In the genomic region with DNA sequence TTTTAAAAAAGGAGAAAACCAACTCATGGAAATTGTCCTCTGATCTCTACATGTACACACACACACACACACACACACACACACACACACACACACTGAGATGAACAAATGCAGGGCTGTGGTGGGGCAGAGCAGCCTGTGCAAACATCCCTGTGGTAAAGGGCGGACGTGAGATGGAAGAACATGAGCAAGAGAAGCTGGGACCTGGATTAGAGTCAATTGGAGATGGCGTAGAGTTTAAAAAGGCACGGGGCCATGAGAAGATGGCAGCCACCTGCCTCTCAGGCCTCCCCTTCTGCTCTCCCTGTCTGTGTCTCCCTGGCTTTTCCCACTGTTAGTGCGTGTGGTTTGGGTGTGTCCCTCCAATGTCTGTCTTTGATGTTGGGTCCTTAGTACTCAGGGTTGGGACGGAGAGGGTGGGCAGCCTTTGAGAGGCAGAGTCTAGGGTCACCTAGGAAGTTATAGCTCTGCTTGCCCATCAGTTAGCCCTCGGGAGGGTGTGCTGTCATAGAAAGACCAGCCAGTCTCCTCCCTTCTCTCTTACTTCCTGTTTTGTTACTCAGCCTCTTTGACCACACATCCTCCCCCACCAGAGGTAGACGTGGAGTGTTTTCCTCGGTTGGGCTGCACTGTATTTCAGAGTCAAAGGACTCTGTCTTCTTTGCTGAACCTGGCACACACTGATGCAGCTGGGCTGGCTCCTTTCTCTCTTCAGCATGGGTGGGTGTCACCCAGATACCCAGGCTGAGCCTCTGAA, we compare ENCODE assay signal across 13 mouse cellular contexts. TPM values are rescaled to one million over a fixed set of nuclear protein-coding genes. Genes with fewer than 3 reads are reported as not detected.
A peak's percentile ranks its signal among the peaks of the same experiment; 100 is the strongest.
DNase-seq lines count a peak whose midpoint lies in the region; ATAC-seq and TF ChIP-seq lines count a peak whose summit lies in the region.
"Had no signal": no experiment of that assay in that cellular context is flagged by ENCODE, and none has a peak within 500 bp of the region (broad histone marks: within the 10 kb centered on the region; RNA-seq: fewer than 3 reads in every experiment).

No protein-coding gene starts in this region.

- 56% methylated on average over 9 of the region's 9 CpGs for WGBS in heart, adult 2 months
- WGBS in heart, embryonic 12.5 days = 59% methylated on average over 9 of the region's 9 CpGs
- WGBS in lung, embryonic 16.5 days = 47% methylated on average over 9 of the region's 9 CpGs
- whole genome bisulfite sequencing in midbrain, embryonic 14.5 days = 80% methylated on average over 9 of the region's 9 CpGs

- intact Hi-C loops in heart, adult 2 months (cut with DNase I) = no loop called here

- no peak overlapping the region; the same call in 1 of the 2 replicates for H3K9ac ChIP-seq in heart, adult 2 months (ENCODE audit: low read depth, low read length)
- no peak overlapping the region for H3K9ac ChIP-seq in heart, embryonic 12.5 days
- peak overlapping the region; percentile 70 for H3K9ac ChIP-seq in MEL (ENCODE audit: control insufficient read depth, low read depth, low read length, poor library complexity, severe bottlenecking)
- H3K9ac ChIP-seq in lung, embryonic 16.5 days (ENCODE audit: low read length) = no peak overlapping the region
- H3K9ac ChIP-seq in midbrain, embryonic 14.5 days (replicated peaks; ENCODE audit: low read length) = no peak overlapping the region

- H3K4me3 ChIP-seq in heart, adult 2 months = no peak overlapping the region
- no peak overlapping the region for H3K4me3 ChIP-seq in heart, embryonic 12.5 days
- H3K4me3 ChIP-seq in MEL (ENCODE audit: control insufficient read depth in 1 of 2, insufficient read depth in 1 of 2, low read depth in 2 of 2, low read length in 2 of 2) = peak overlapping the region; percentile 6 to 8; a peak in 2 of 4 replicates
- no peak overlapping the region for H3K4me3 ChIP-seq in lung, embryonic 16.5 days (ENCODE audit: low read length)
- H3K4me3 ChIP-seq in midbrain, embryonic 14.5 days (replicated peaks; ENCODE audit: low read depth, low read length) = no peak overlapping the region
- H3K4me3 ChIP-seq: hindbrain, embryonic 10.5 days had no signal

- H3K36me3 ChIP-seq in heart, adult 2 months (ENCODE audit: control insufficient read depth, insufficient read depth, low read length) = no peaks in the 10 kb centered on the region
- H3K36me3 ChIP-seq in heart, embryonic 12.5 days = no peaks in the 10 kb centered on the region
- H3K36me3 ChIP-seq in MEL (ENCODE audit: control insufficient read depth in 1 of 2, insufficient read depth in 2 of 2, low read length in 2 of 2) = peaks cover 0 to 20% of the 10 kb centered on the region in 2 experiments; a peak in 2 of 4 replicates
- H3K36me3 ChIP-seq in lung, embryonic 16.5 days (ENCODE audit: control insufficient read depth, insufficient read depth, low read length) = no peaks in the 10 kb centered on the region
- no peaks in the 10 kb centered on the region; the same call in 1 of the 2 replicates for H3K36me3 ChIP-seq in splenic B cell, adult 2 months (ENCODE audit: control insufficient read depth, insufficient read depth, low read length, poor library complexity, severe bottlenecking)
- H3K36me3 ChIP-seq in midbrain, embryonic 14.5 days (ENCODE audit: control insufficient read depth, insufficient read depth, low read length) = no peaks in the 10 kb centered on the region
- H3K36me3 ChIP-seq: hindbrain, embryonic 10.5 days had no signal

- H3K79me2 ChIP-seq in heart, adult 2 months (replicated peaks; ENCODE audit: control insufficient read depth, insufficient read depth, low read length) = no peaks in the 10 kb centered on the region
- no peaks in the 10 kb centered on the region; the same call in 1 of the 2 replicates for H3K79me2 ChIP-seq in MEL (ENCODE audit: control insufficient read depth, insufficient read depth, low read length, poor library complexity)

- TF ChIP-seq POLR2A in heart, adult 2 months (IDR thresholded peaks at IDR 0.05; ENCODE audit: insufficient read depth, low read depth, low read length) = no peak
- peak in 1 of 2 experiments; percentile 43; a peak in 1 of 4 replicates for TF ChIP-seq POLR2A in MEL (IDR thresholded peaks at IDR 0.05; ENCODE audit: control insufficient read depth in 1 of 2, insufficient read depth in 1 of 2, low read depth in 1 of 2, low read length in 2 of 2, poor library complexity in 1 of 2)

- ATAC-seq in heart, embryonic 12.5 days (ENCODE audit: insufficient number of reproducible peaks, low FRiP score) = no peak
- peak; percentile 43; the same call in 1 of the 2 replicates for ATAC-seq in lung, embryonic 16.5 days (ENCODE audit: low read depth)
- no peak for ATAC-seq in midbrain, embryonic 14.5 days (ENCODE audit: low FRiP score, low TSS enrichment)

- no peaks in the 10 kb centered on the region for H3K27me3 ChIP-seq in heart, adult 2 months (ENCODE audit: control insufficient read depth, insufficient read depth, low read length)
- H3K27me3 ChIP-seq in heart, embryonic 12.5 days (replicated peaks) = no peaks in the 10 kb centered on the region
- H3K27me3 ChIP-seq in MEL (ENCODE audit: control insufficient read depth in 1 of 2, insufficient read depth in 2 of 2, low read length in 2 of 2) = no peaks in the 10 kb centered on the region
- H3K27me3 ChIP-seq in lung, embryonic 16.5 days (ENCODE audit: control insufficient read depth, insufficient read depth, low read depth, low read length) = no peaks in the 10 kb centered on the region
- H3K27me3 ChIP-seq in splenic B cell, adult 2 months (ENCODE audit: control insufficient read depth, insufficient read depth, low read length, poor library complexity, severe bottlenecking) = no peaks in the 10 kb centered on the region
- H3K27me3 ChIP-seq in midbrain, embryonic 14.5 days (ENCODE audit: control insufficient read depth, insufficient read depth, low read length) = no peaks in the 10 kb centered on the region

- no peak for TF ChIP-seq CTCF in heart, adult 2 months (IDR thresholded peaks at IDR 0.05)
- no peak for TF ChIP-seq CTCF in MEL (IDR thresholded peaks at IDR 0.05 in 2 of 3, conservative IDR thresholded peaks at IDR 0.05 in 1 of 3; ENCODE audit: control insufficient read depth in 1 of 3, insufficient read depth in 1 of 3, low read depth in 2 of 3, low read length in 3 of 3, poor library complexity in 1 of 3, severe bottlenecking in 1 of 3)

- no peak for TF ChIP-seq EP300 in heart, adult 2 months (IDR thresholded peaks at IDR 0.05; ENCODE audit: insufficient read depth, low read depth, low read length)
- TF ChIP-seq EP300 in MEL (IDR thresholded peaks at IDR 0.05; ENCODE audit: low read depth in 1 of 2, low read length in 2 of 2) = 0 out of 4 replicates have a peak, but pooled peaks of 1 of the 2 experiments have one; percentile 43

- DNase-seq in heart, adult 2 months = peak in 1 of 2 experiments; percentile 44
- DNase-seq in MEL (ENCODE audit: low read depth, low spot score) = peak; percentile 81
- peak; percentile 72 for DNase-seq in splenic B cell, adult 2 months (ENCODE audit: low read depth, low spot score)
- no peak for DNase-seq in testis, postnatal 10 days (ENCODE audit: low spot score)
- no peak for DNase-seq in adrenal gland, adult 2 months
- no peak for DNase-seq in midbrain, embryonic 14.5 days
- DNase-seq: adrenal gland, postnatal 10 days; right cerebral cortex, postnatal 14 days had no signal

- H3K9me3 ChIP-seq in heart, embryonic 12.5 days (replicated peaks) = 0 out of 2 replicates have a peak, but pooled peaks cover 6% of the 10 kb centered on the region
- H3K9me3 ChIP-seq in MEL (replicated peaks; ENCODE audit: insufficient read depth, low read length) = no peaks in the 10 kb centered on the region
- no peaks in the 10 kb centered on the region for H3K9me3 ChIP-seq in lung, embryonic 16.5 days (ENCODE audit: control insufficient read depth, low read length)
- H3K9me3 ChIP-seq in midbrain, embryonic 14.5 days (ENCODE audit: control insufficient read depth, low read length) = no peaks in the 10 kb centered on the region
- H3K9me3 ChIP-seq: hindbrain, embryonic 10.5 days had no signal

- peak overlapping the region; percentile 17; the same call in 1 of the 2 replicates for H3K27ac ChIP-seq in heart, adult 2 months
- no peak overlapping the region for H3K27ac ChIP-seq in heart, embryonic 12.5 days (ENCODE audit: poor library complexity, severe bottlenecking)
- peak overlapping the region; percentile 91 for H3K27ac ChIP-seq in MEL (ENCODE audit: control insufficient read depth, low read depth, low read length)
- H3K27ac ChIP-seq in lung, embryonic 16.5 days (ENCODE audit: low read length) = no peak overlapping the region
- H3K27ac ChIP-seq in midbrain, embryonic 14.5 days (replicated peaks; ENCODE audit: low read depth, low read length) = no peak overlapping the region
- H3K27ac ChIP-seq: hindbrain, embryonic 10.5 days had no signal

- H3K4me1 ChIP-seq in heart, adult 2 months (ENCODE audit: control insufficient read depth, insufficient read depth, low read length) = peaks cover 5% of the 10 kb centered on the region
- no peaks in the 10 kb centered on the region; the same call in 1 of the 2 replicates for H3K4me1 ChIP-seq in heart, embryonic 12.5 days (replicated peaks)
- H3K4me1 ChIP-seq in MEL (ENCODE audit: control insufficient read depth in 1 of 2, insufficient read depth in 2 of 2, low read length in 2 of 2) = peaks cover 14 to 33% of the 10 kb centered on the region in 2 experiments
- H3K4me1 ChIP-seq in lung, embryonic 16.5 days (replicated peaks; ENCODE audit: control insufficient read depth, insufficient read depth, low read length) = no peaks in the 10 kb centered on the region
- no peaks in the 10 kb centered on the region for H3K4me1 ChIP-seq in midbrain, embryonic 14.5 days (ENCODE audit: control insufficient read depth, insufficient read depth, low read length)
- H3K4me1 ChIP-seq: hindbrain, embryonic 10.5 days had no signal

- no peak for TF ChIP-seq RAD21 in MEL (IDR thresholded peaks at IDR 0.05; ENCODE audit: low read depth, low read length)

- H3K4me2 ChIP-seq in heart, embryonic 12.5 days = no peak overlapping the region
- no peak overlapping the region for H3K4me2 ChIP-seq in lung, embryonic 16.5 days (ENCODE audit: low read depth, low read length)
- no peak overlapping the region for H3K4me2 ChIP-seq in midbrain, embryonic 14.5 days (ENCODE audit: low read length)

RNA-seq across cellular contexts. Expression of a gene that starts 8.7 kb away (rescaled TPM):
- total RNA-seq in heart, adult 2 months (2021) = 10 to 100 TPM; 30.5 to 31.1 TPM
- 45.0 and 55.2 TPM in 2 replicates for polyA plus RNA-seq in heart, adult 2 months (2012; rRNA removed)
- polyA plus RNA-seq in heart, embryonic 12.5 days (2016; fragmentation: Nextera tagmentation; extraction: Ambion mirVana) = 34.8 and 37.3 TPM in 2 replicates
- 38.6 and 39.4 TPM in 2 replicates for total RNA-seq in MEL (2012; rRNA removed)
- 10 to 100 TPM in 1 of 2 experiments, not detected in 1; 57.5 TPM for polyA plus RNA-seq in MEL (2012; ENCODE audit: insufficient read depth in 1 of 2, insufficient read length in 2 of 2, low read depth in 1 of 2, low replicate concordance in 2 of 2, missing spikeins in 1 of 2)
- polyA plus RNA-seq in lung, embryonic 16.5 days (2015; fragmentation: Nextera tagmentation; extraction: Ambion mirVana) = 62.1 and 66.0 TPM in 2 replicates
- total RNA-seq in adrenal gland, adult 2 months (2021) = 100 to 1,000 TPM in 1 of 2 experiments, 10 to 100 TPM in 1; 61.4 to 112 TPM
- polyA plus RNA-seq in adrenal gland, adult 2 months (2012; rRNA removed) = 51.0 and 53.5 TPM in 2 replicates
- 7.9 and 10.8 TPM in 2 replicates for polyA plus RNA-seq in midbrain, embryonic 14.5 days (2014; fragmentation: Nextera tagmentation; extraction: Ambion mirVana)

RNA-seq across cellular contexts. Expression of a gene that starts 17.7 kb away (rescaled TPM):
- total RNA-seq in heart, adult 2 months (2021) = 1 to 10 TPM in 1 of 2 experiments, under 1 TPM in 1; 0.63 to 1.5 TPM
- polyA plus RNA-seq in heart, adult 2 months (2012; rRNA removed) = 2.9 and 3.4 TPM in 2 replicates
- polyA plus RNA-seq in heart, embryonic 12.5 days (2016; fragmentation: Nextera tagmentation; extraction: Ambion mirVana) = 1.4 and 1.7 TPM in 2 replicates
- not detected in 2 replicates for total RNA-seq in MEL (2012; rRNA removed)
- under 1 TPM in 1 of 2 experiments, not detected in 1; 0.11 TPM for polyA plus RNA-seq in MEL (2012; ENCODE audit: insufficient read depth in 1 of 2, insufficient read length in 2 of 2, low read depth in 1 of 2, low replicate concordance in 2 of 2, missing spikeins in 1 of 2)
- 4.9 and 5.6 TPM in 2 replicates for polyA plus RNA-seq in lung, embryonic 16.5 days (2015; fragmentation: Nextera tagmentation; extraction: Ambion mirVana)
- 1 to 10 TPM; 1.3 to 1.4 TPM for total RNA-seq in adrenal gland, adult 2 months (2021)
- 4.4 and 9.9 TPM in 2 replicates for polyA plus RNA-seq in adrenal gland, adult 2 months (2012; rRNA removed)
- polyA plus RNA-seq in midbrain, embryonic 14.5 days (2014; fragmentation: Nextera tagmentation; extraction: Ambion mirVana) = 99.9 and 159 TPM in 2 replicates

RNA-seq across cellular contexts. Expression of a gene that starts 23.4 kb away (rescaled TPM):
- 100 to 1,000 TPM; 839 to 985 TPM for total RNA-seq in heart, adult 2 months (2021)
- 1,788 and 1,851 TPM in 2 replicates for polyA plus RNA-seq in heart, adult 2 months (2012; rRNA removed)
- 927 and 934 TPM in 2 replicates for polyA plus RNA-seq in heart, embryonic 12.5 days (2016; fragmentation: Nextera tagmentation; extraction: Ambion mirVana)
- total RNA-seq in MEL (2012; rRNA removed) = not detected in 2 replicates
- under 1 TPM in 1 of 2 experiments, not detected in 1; 0.22 TPM for polyA plus RNA-seq in MEL (2012; ENCODE audit: insufficient read depth in 1 of 2, insufficient read length in 2 of 2, low read depth in 1 of 2, low replicate concordance in 2 of 2, missing spikeins in 1 of 2)
- polyA plus RNA-seq in lung, embryonic 16.5 days (2015; fragmentation: Nextera tagmentation; extraction: Ambion mirVana) = 105 and 119 TPM in 2 replicates
- total RNA-seq in adrenal gland, adult 2 months (2021) = 100 to 1,000 TPM; 307 to 317 TPM
- polyA plus RNA-seq in adrenal gland, adult 2 months (2012; rRNA removed) = 480 and 501 TPM in 2 replicates
- 2.8 and 9.0 TPM in 2 replicates for polyA plus RNA-seq in midbrain, embryonic 14.5 days (2014; fragmentation: Nextera tagmentation; extraction: Ambion mirVana)

RNA-seq across cellular contexts. Expression of a gene that starts 25.6 kb away (rescaled TPM):
- total RNA-seq in heart, adult 2 months (2021) = 1 to 10 TPM; 3.8 to 3.9 TPM
- 5.4 and 6.5 TPM in 2 replicates for polyA plus RNA-seq in heart, adult 2 months (2012; rRNA removed)
- polyA plus RNA-seq in heart, embryonic 12.5 days (2016; fragmentation: Nextera tagmentation; extraction: Ambion mirVana) = 0.14 TPM in 1 of 2 replicates, not detected in the other
- total RNA-seq in MEL (2012; rRNA removed) = not detected in 2 replicates
- not detected for polyA plus RNA-seq in MEL (2012; ENCODE audit: insufficient read depth in 1 of 2, insufficient read length in 2 of 2, low read depth in 1 of 2, low replicate concordance in 2 of 2, missing spikeins in 1 of 2)
- polyA plus RNA-seq in lung, embryonic 16.5 days (2015; fragmentation: Nextera tagmentation; extraction: Ambion mirVana) = 0.14 and 0.38 TPM in 2 replicates
- total RNA-seq in adrenal gland, adult 2 months (2021) = 1 to 10 TPM; 2.2 to 6.5 TPM
- polyA plus RNA-seq in adrenal gland, adult 2 months (2012; rRNA removed) = 3.3 and 6.2 TPM in 2 replicates
- polyA plus RNA-seq in midbrain, embryonic 14.5 days (2014; fragmentation: Nextera tagmentation; extraction: Ambion mirVana) = 0.16 and 0.17 TPM in 2 replicates

RNA-seq across cellular contexts. Expression of a gene that starts 42.9 kb away (rescaled TPM):
- 1 to 10 TPM; 1.6 to 2.5 TPM for total RNA-seq in heart, adult 2 months (2021)
- polyA plus RNA-seq in heart, adult 2 months (2012; rRNA removed) = 4.9 and 5.5 TPM in 2 replicates
- polyA plus RNA-seq in heart, embryonic 12.5 days (2016; fragmentation: Nextera tagmentation; extraction: Ambion mirVana) = 0.15 and 0.23 TPM in 2 replicates
- total RNA-seq in MEL (2012; rRNA removed) = not detected in 2 replicates
- not detected for polyA plus RNA-seq in MEL (2012; ENCODE audit: insufficient read depth in 1 of 2, insufficient read length in 2 of 2, low read depth in 1 of 2, low replicate concordance in 2 of 2, missing spikeins in 1 of 2)
- 76.9 and 84.8 TPM in 2 replicates for polyA plus RNA-seq in lung, embryonic 16.5 days (2015; fragmentation: Nextera tagmentation; extraction: Ambion mirVana)
- 1 to 10 TPM; 1.3 to 3.4 TPM for total RNA-seq in adrenal gland, adult 2 months (2021)
- polyA plus RNA-seq in adrenal gland, adult 2 months (2012; rRNA removed) = 0.04 and 0.73 TPM in 2 replicates
- polyA plus RNA-seq in midbrain, embryonic 14.5 days (2014; fragmentation: Nextera tagmentation; extraction: Ambion mirVana) = not detected in 2 replicates
- total RNA-seq: left cerebral cortex, postnatal 36 days had no signal
- polyA plus RNA-seq: midbrain, postnatal 0 days had no signal

Comparison
In these comparisons a context has a peak if more than half of its experiments do, and no peak if none do; other contexts are left out.
1. H3K27ac ChIP-seq: peak in heart, adult 2 months (single experiment) and MEL (single experiment); none in heart, embryonic 12.5 days (single experiment), lung, embryonic 16.5 days (single experiment) and midbrain, embryonic 14.5 days (single experiment).
2. DNase-seq: peak in MEL (single experiment) and splenic B cell, adult 2 months (single experiment); none in testis, postnatal 10 days (single experiment), adrenal gland, adult 2 months (single experiment) and midbrain, embryonic 14.5 days (single experiment).
3. H3K4me3 ChIP-seq: peak in MEL (2 of 2); none in heart, adult 2 months (single experiment), heart, embryonic 12.5 days (single experiment), lung, embryonic 16.5 days (single experiment) and midbrain, embryonic 14.5 days (single experiment).
4. RNA of a gene that starts 23.4 kb away (polyA plus RNA-seq): 1,788 to 1,851 TPM in heart, adult 2 months, 927 to 934 TPM in heart, embryonic 12.5 days, 480 to 501 TPM in adrenal gland, adult 2 months and 105 to 119 TPM in lung, embryonic 16.5 days; 2.8 to 9.0 TPM in midbrain, embryonic 14.5 days and 0.22 TPM in MEL; every median in the first group is over 10 times any median in the second.